Mouse (Mus musculus) stomach, embryonic 14.5 days (tissue): Measurements from ENCODE around the gene Mst1. TPM values are rescaled to one million over a fixed set of nuclear protein-coding genes. Genes with fewer than 3 reads are reported as not detected.

Experiments used
- ATAC-seq: fragments of 200-750 bp; cut with Nextera tagmentation; 2 replicates; pipeline ENCODE4 v1.8.0; 2017; ENCODE audit warnings: low read depth, moderate TSS enrichment; ENCODE audit not compliant: insufficient number of reproducible peaks, insufficient read depth, low FRiP score
- H3K27ac ChIP-seq: fragments of 300-500 bp; sonication (generic); 2 replicates; pipeline ENCODE4 v1.5.1; 2014; ENCODE audit warnings: mild to moderate bottlenecking, low read length, moderate library complexity, mixed read lengths
- H3K27me3 ChIP-seq: fragments of 300-500 bp; sonication (generic); 2 replicates; pipeline ENCODE4 v1.6.1; 2014; ENCODE audit warnings: low read length, control low read depth, mixed read lengths; ENCODE audit not compliant: control insufficient read depth, insufficient read depth
- H3K36me3 ChIP-seq: fragments of 300-500 bp; sonication (generic); 2 replicates; pipeline ENCODE4 v1.6.1; 2014; ENCODE audit warnings: mild to moderate bottlenecking, control low read depth, low read length, moderate library complexity, mixed read lengths; ENCODE audit not compliant: control insufficient read depth, insufficient read depth
- H3K4me1 ChIP-seq: fragments of 300-500 bp; sonication (generic); 2 replicates; pipeline ENCODE4 v1.6.1; 2014; ENCODE audit warnings: low read length, control low read depth, mixed read lengths; ENCODE audit not compliant: control insufficient read depth, insufficient read depth
- H3K4me2 ChIP-seq: fragments of 300-500 bp; sonication (generic); replicated peaks from 2 replicates; pipeline ENCODE4 v1.6.1; 2014; ENCODE audit warnings: low read depth, low read length, control low read depth
- H3K4me3 ChIP-seq: fragments of 300-500 bp; sonication (generic); 2 replicates; pipeline ENCODE4 v1.5.1; 2014; ENCODE audit warnings: low read depth, low read length, control low read depth
- H3K9ac ChIP-seq: fragments of 300-500 bp; sonication (generic); replicated peaks from 2 replicates; pipeline ENCODE4 v1.6.1; 2014; ENCODE audit warnings: low read depth, mild to moderate bottlenecking, control low read depth, low read length, moderate library complexity, mixed read lengths
- H3K9me3 ChIP-seq: fragments of 300-500 bp; sonication (generic); 2 replicates; pipeline ENCODE4 v1.6.1; 2016; ENCODE audit warnings: low read depth, low read length, control low read depth; ENCODE audit not compliant: control insufficient read depth
- WGBS: fragments of 180-500 bp; shearing (Covaris S2); extraction: QIAGEN DNeasy Blood & Tissue Kit; methylation state at CpG from one replicate; pipeline ENCODE4 v1.1.7; 2014; 5-methylcytosine and 5-hydroxymethylcytosine counted together
- polyA plus RNA-seq: library from polyadenylated mRNA; unstranded; fragments of >200 nt; fragmentation: Nextera tagmentation; extraction: Ambion mirVana; gene quantifications from 2 replicates; pipeline ENCODE4 v1.2.1, GENCODE M21; 2014

Gene Mst1
- polyA plus RNA-seq, 1 experiment from 2014 or later: 3.7 TPM

- no peak overlapping the region for H3K27ac ChIP-seq
- H3K27me3 ChIP-seq: no peaks in the 10 kb centered on the region
- no peaks in the 10 kb centered on the region for H3K9me3 ChIP-seq
- H3K4me3 ChIP-seq: peak overlapping the region; percentile 69
- H3K4me2 ChIP-seq: peak overlapping the region; percentile 67
- H3K9ac ChIP-seq: no peak overlapping the region
- peaks cover 15% of the 10 kb centered on the region; the same call in 1 of the 2 replicates for H3K4me1 ChIP-seq
- 9% methylated on average over 3 of the region's 3 CpGs for WGBS
- peaks cover 15% of the 10 kb centered on the region for H3K36me3 ChIP-seq
- ATAC-seq: no peak
These were observed 15.3 kb downstream of the Mst1 start for GRCm38 (mm10) chr9:108095518-108095917.

- Histone ChIP-seq H3K9me3 (no peaks in the 10 kb centered on the region), H3K9ac (no peak overlapping the region), H3K27me3 (no peaks in the 10 kb centered on the region), H3K27ac (no peak overlapping the region), H3K4me2 (peak overlapping the region; percentile 67; the same call in 1 of the 2 replicates), H3K4me3 (no peak overlapping the region), H3K36me3 (peaks cover 10% of the 10 kb centered on the region), H3K4me1 (peaks cover 15% of the 10 kb centered on the region; the same call in 1 of the 2 replicates)
- 51% methylated on average over 10 of the region's 10 CpGs for WGBS
- no peak for ATAC-seq
These were observed 15.9 kb downstream of the Mst1 start for GRCm38 (mm10) chr9:108095949-108096712.

GRCm38 (mm10) chr9:108099619-108100018, 19.4 kb downstream of the Mst1 start:
- 88% methylated on average over 8 of the region's 8 CpGs for WGBS
- ATAC-seq: no peak
- no peaks in the 10 kb centered on the region for H3K36me3 ChIP-seq

GRCm38 (mm10) chr9:108104766-108105548, 24.7 kb downstream of the Mst1 start:
- 0 out of 2 replicates have a peak overlapping the region, but pooled peaks have one; percentile 21 for H3K9ac ChIP-seq
- no peaks in the 10 kb centered on the region for H3K9me3 ChIP-seq
- peak overlapping the region; percentile 3; the same call in 1 of the 2 replicates for H3K4me3 ChIP-seq
- peak overlapping the region; percentile 35 for H3K4me2 ChIP-seq
- H3K36me3 ChIP-seq: no peaks in the 10 kb centered on the region
- H3K27ac ChIP-seq: peak overlapping the region; percentile 48; the same call in 1 of the 2 replicates
- ATAC-seq: peak; percentile 84
- peaks cover 5% of the 10 kb centered on the region for H3K4me1 ChIP-seq
- H3K27me3 ChIP-seq: no peaks in the 10 kb centered on the region
- WGBS: 46% methylated on average over 31 of the region's 31 CpGs

More at GRCm38 (mm10) chr9:108099619-108100018, 19.4 kb downstream of the Mst1 start:
- H3K27ac ChIP-seq: no peak overlapping the region
- no peak overlapping the region for H3K9ac ChIP-seq
- H3K9me3 ChIP-seq: no peaks in the 10 kb centered on the region
- H3K4me2 ChIP-seq: no peak overlapping the region
- no peak overlapping the region for H3K4me3 ChIP-seq
- H3K27me3 ChIP-seq: no peaks in the 10 kb centered on the region
- H3K4me1 ChIP-seq: peaks cover 12% of the 10 kb centered on the region; the same call in 1 of the 2 replicates

GRCm38 (mm10) chr9:108105549-108105863, 25.3 kb downstream of the Mst1 start:
- 75% methylated on average over 12 of the region's 12 CpGs for WGBS

GRCm38 (mm10) chr9:108106090-108106489, 25.9 kb downstream of the Mst1 start:
- 88% methylated on average over 23 of the region's 23 CpGs for WGBS
- H3K9ac ChIP-seq: no peak overlapping the region
- no peaks in the 10 kb centered on the region for H3K36me3 ChIP-seq

More at GRCm38 (mm10) chr9:108105549-108105863, 25.3 kb downstream of the Mst1 start:
- peaks cover 8% of the 10 kb centered on the region for H3K4me1 ChIP-seq
- H3K9me3 ChIP-seq: no peaks in the 10 kb centered on the region
- ATAC-seq: no peak; the same call in 1 of the 2 replicates
- H3K27ac ChIP-seq: no peak overlapping the region; the same call in 1 of the 2 replicates
- 0 out of 2 replicates have a peak overlapping the region, but pooled peaks have one; percentile 14 for H3K9ac ChIP-seq
- H3K4me2 ChIP-seq: peak overlapping the region; percentile 35; the same call in 1 of the 2 replicates
- no peak overlapping the region for H3K4me3 ChIP-seq
- no peaks in the 10 kb centered on the region for H3K27me3 ChIP-seq
- H3K36me3 ChIP-seq: no peaks in the 10 kb centered on the region

GRCm38 (mm10) chr9:108107867-108108266, 27.6 kb downstream of the Mst1 start:
- H3K9me3 ChIP-seq: no peaks in the 10 kb centered on the region
- H3K36me3 ChIP-seq: no peaks in the 10 kb centered on the region
- peaks cover 17% of the 10 kb centered on the region for H3K4me1 ChIP-seq
- no peak overlapping the region for H3K4me3 ChIP-seq
- no peak overlapping the region for H3K27ac ChIP-seq
- 93% methylated on average over 16 of the region's 16 CpGs for WGBS
- ATAC-seq: no peak
- no peak overlapping the region for H3K9ac ChIP-seq
- no peak overlapping the region for H3K4me2 ChIP-seq
- H3K27me3 ChIP-seq: no peaks in the 10 kb centered on the region

More at GRCm38 (mm10) chr9:108106090-108106489, 25.9 kb downstream of the Mst1 start:
- peaks cover 13% of the 10 kb centered on the region for H3K4me1 ChIP-seq
- ATAC-seq: no peak
- H3K27me3 ChIP-seq: no peaks in the 10 kb centered on the region
- no peak overlapping the region for H3K4me2 ChIP-seq
- H3K27ac ChIP-seq: no peak overlapping the region
- H3K4me3 ChIP-seq: no peak overlapping the region
- H3K9me3 ChIP-seq: no peaks in the 10 kb centered on the region

- 74% methylated on average over 16 of the region's 16 CpGs for WGBS
- Histone ChIP-seq H3K4me1 (peaks cover 12% of the 10 kb centered on the region), H3K9ac (no peak overlapping the region), H3K4me3 (no peak overlapping the region), H3K4me2 (peak overlapping the region; percentile 57; the same call in 1 of the 2 replicates), H3K36me3 (no peaks in the 10 kb centered on the region), H3K27me3 (no peaks in the 10 kb centered on the region), H3K27ac (no peak overlapping the region), H3K9me3 (peaks cover 5% of the 10 kb centered on the region; the same call in 1 of the 2 replicates)
- ATAC-seq: no peak
These were observed 29.9 kb downstream of the Mst1 start for GRCm38 (mm10) chr9:108110160-108110559.
